Mouse (Mus musculus): ENCODE data around the gene Fn3k.

DNA sequence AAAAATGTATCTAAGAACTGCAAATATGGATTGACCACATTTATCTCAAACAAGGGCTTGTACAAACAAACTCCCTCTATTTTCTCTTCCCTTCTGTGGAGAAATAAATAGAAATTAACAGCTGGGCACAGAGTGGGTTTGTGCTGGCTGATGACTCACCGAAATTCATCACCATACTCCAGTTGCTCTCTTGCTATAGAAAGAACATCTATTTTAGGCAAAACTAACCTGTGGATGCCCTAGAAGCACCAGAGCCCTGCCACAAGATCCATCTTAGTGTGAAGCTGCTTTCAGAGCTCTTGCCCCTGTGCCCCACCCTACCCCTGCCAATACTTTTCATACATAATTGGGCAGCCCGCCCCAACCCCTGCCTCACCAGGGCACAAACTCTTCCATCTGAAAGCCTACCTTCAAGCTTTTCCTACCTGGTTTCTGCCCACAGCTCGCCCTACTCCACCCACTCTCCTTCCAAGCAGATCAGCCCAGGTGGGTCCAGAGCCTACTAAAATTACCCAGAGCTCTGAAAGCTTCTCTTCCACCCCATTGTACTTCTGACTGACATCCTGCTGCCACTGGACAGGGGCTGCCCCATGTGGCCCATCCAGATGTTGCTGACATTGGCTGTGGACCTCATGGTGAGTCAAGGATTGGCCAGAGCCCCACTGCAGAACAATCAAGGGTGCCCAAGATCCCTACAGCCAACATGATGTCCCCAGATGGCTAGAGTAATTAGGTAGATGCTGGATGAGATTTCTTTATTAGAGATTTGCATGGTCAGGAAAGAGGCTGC lies 27.2 kb upstream of the Fn3k start:
- TF ChIP-seq CTCF (IDR thresholded peaks at IDR 0.05; ENCODE audit: control insufficient read depth, insufficient read depth, low read length) (no peak), POLR2A (IDR thresholded peaks at IDR 0.05; ENCODE audit: borderline replicate concordance, control insufficient read depth, low read depth, low read length) (no peak)
